Mouse (Mus musculus): ENCODE results near the gene Slc2a2. TPM values are rescaled to one million over a fixed set of nuclear protein-coding genes. Genes with fewer than 3 reads are reported as not detected.

Gene Slc2a2
- polyA plus RNA-seq (2021; fragmentation: Nextera tagmentation) = not detected in 2 replicates
- long read RNA-seq, experiment 1 = 0 reads
- long read RNA-seq, experiment 2 = 0 reads

GRCm38 (mm10) chr3:28697797-28698196 is at the start of gene Slc2a2:
Slc2a2 (plus strand) TSS chr3:28697903.

Other genes with a start within 250 kb of the Slc2a2 start
- gene Eif5a2, start 83.4 kb downstream of the Slc2a2 start, polyA plus RNA-seq (2021; fragmentation: Nextera tagmentation) = 16.8 and 19.6 TPM in 2 replicates
- 1,100 and 1,126 TPM in 2 replicates for gene Rpl22l1, start 107.5 kb downstream of the Slc2a2 start, polyA plus RNA-seq (2021; fragmentation: Nextera tagmentation)
- not detected in 2 replicates for gene Gm1527, start 194.7 kb downstream of the Slc2a2 start, polyA plus RNA-seq (2021; fragmentation: Nextera tagmentation)

All from left cerebral cortex, adult 6 months (tissue).